Mouse (Mus musculus) gonadal fat pad, adult 2 months (tissue): ENCODE measurements at regions not wholly inside any gene's neighbourhood (a gene's known extent, or its start where the extent isn't known, plus 50 kb on each side); places are given as distances from the start of the nearest gene placed in this dataset.

Experiments used
- DNase-seq: peaks from one replicate; pipeline ENCODE4 v3.0.0-alpha.2; 2012; ENCODE audit warnings: low read depth

DNA sequence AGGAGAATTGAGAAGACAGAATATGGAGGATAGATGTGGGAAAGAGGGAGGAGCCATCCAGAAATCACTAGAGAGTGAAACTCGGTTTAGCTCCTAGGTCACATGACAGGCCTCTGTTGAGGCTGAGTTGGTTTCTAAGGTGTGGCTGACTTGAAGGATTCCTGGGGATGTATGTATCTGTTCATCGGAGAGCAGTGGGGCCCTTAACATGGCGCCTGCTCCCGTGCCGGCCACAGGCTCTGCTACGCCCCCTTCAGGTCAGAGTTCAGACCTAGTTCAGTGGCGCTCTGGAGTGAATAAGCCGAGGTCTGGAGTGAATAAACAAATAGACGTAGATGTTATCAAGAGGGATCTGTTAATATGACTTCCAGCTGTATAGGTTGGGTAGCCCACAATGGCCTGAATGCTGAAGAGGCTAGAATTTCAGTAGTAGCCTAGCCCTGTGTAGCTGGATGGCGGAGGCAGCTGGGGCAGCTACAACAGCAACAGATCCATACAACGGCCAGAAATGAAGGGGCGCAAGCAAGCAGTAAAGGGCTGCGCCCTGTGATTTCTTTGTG lies 239.4 kb downstream of the Gm10260 start:
- DNase-seq: no peak

DNA sequence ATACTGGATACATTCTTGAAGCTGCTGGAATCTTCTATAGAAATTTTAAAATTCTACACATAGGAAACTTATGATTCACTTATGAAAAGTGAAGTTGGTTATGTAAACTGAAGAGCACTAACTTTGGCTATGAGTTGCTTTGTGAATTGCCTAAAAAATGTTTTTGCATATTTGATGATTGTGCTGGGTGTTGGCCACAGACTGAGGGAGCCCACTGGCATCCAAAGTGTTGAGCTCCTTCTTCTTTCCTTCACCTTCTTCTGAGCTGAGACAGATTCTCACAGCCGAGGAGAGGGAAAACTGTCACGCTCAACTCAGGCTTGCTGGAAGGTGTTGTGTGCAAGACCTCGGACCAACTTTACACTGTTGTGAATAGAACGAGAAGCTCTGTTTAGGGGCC lies 243.7 kb downstream of the Gm10260 start:
- no peak for DNase-seq

DNA sequence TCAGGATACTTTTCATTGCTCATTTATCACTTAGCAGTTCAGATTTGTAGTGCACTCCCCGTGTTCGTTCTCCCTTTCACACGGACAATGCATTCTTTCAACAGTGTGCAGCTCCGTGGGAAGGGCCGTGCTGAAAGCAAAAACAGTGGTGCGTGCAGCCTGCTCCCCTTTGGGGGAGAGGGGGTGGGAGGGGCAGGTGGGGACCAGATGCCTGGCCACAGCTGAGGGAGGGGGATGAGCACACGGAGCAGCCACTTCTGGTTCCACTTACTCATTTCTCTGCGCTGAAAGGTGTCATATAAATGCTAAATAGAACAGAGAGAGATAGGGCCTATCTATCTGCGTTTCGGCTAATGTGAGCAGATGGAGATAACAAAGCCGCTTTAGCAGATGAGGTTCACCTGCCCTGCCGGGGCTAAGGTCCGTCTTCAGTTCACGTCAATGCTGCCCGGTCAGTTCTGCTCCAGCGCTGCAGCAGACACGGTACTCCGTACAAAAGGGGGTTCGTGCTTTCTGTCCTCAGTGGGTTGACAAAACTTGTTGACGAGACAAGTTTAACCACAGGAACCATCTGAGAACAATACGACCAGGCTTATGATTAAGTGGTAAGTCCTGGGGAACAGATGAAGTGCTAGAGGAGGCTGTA lies 245.9 kb downstream of the Gm10260 start:
- DNase-seq: no peak

DNA sequence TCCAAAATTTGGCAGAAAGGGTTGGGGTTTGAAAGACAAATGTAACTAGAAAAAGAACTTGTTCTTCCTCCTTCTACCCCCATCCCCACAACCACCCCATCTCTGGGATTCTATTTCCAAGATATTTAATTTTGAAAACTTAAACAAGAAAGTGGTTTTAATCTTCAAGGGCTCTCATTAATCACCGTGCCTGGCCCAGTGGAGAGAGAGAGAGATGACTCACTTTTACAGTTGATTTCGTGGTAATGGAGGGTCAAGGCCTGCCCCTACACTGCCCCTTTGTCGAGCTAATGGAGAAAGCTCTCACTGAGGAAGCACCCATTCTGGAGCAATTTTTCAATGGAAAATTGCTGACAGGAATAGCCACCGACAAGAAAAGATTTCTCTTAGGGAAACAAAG lies 247.9 kb downstream of the Gm10260 start:
- DNase-seq: no peak

DNA sequence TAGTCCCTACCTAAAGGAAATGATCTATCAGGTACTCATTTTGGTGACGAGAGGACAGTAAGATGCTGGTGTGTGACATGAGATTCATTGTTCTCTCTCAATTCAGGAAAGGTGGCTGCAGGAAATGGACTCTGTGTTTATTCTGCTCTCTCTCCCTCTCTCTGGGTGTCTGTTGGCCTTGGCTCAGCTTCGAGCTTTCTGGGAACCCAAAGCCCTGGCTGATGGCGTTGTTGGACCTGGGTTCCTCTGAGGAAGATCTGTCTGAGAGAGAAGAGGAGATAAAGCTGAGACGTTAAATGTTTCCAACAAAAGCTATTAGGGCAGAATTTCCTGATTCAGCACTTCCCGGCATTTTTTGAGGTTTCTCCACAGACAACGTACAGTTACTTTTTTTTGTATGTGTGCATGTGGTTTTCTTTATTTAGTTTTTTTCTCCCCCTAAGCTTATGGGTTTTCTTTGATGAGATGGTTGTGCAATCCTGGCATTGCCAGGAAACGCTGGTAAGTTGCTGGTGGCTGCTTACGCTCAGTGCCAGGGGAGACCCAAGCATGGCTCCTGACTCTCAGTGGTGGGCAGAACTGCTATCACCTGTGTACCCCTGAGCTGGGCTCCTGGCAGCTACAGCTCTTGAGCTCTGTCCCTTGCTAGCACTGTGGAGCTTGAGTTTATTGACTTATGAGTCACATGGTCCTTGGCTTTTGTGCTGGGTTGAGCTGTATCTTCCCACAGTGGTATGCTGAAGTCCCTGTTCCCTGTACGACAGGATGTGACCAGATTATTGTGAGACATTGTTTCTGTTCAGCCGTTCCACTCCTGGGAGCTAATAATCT lies 249.8 kb downstream of the Gm10260 start:
- DNase-seq: no peak

GRCm38 (mm10) chr13:97504949-97505348 lies 255.5 kb downstream of the Gm10260 start:
- no peak for DNase-seq

DNA sequence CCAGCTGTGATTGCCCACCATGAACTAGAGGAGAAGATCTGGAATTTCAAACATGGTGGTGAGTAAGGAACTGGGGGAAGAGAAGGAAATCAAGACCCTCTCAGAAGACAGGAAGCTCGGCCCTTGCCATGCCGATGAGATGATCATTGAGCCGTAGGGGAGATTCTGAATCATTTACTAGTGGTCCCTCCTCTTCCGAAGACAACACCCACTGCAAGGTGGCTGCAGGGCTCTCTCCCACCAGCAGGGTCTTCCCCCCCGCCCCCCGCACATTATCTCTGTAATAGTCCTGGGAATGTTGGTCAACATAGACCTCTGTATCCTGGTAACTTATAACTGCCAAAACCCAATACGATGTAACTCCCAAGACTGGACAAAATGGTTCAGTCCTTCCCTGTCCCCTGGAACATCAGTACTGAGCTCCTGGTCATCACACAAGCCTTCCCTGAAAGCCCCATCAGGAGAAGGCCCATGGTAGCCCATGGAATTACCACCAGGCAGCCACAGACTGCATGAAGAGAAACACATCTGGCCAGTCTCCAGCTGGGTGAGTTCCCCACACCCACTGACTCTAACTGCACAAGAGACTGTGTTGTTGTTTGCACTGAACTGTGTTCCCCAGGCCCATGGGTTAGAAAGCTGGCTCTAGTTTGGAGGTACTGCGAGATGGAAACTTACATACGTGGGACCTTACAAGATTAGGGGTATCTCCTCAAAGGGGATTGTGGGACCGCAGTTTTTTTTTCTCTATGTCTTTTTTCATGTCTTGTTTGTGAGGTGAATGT lies 256.3 kb downstream of the Gm10260 start:
- DNase-seq: no peak

- no peak for DNase-seq
Observed at GRCm38 (mm10) chr13:97503391-97503790, 257.0 kb downstream of the Gm10260 start.

DNA sequence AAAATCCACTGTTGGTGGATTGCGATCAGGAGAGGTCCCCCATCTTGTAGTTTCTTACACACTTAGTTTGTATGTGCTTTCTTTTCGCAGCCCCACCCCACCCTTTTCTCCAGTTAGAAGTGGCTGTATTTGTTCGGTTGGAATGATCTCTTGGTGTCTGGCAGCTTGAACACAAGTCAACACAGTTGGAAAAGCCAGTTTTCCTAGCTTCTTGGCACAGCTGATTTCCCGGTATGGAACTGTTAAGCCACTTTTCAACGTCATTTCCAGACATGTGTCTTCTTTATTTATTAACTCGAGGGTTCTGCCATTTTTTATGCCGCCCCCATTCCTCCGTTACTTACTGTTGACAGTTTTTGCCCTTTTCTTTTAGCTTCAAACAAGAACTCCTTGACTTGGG lies 259.2 kb downstream of the Enc1 start:
- DNase-seq: no peak

GRCm38 (mm10) chr13:97498981-97499380 lies 258.1 kb downstream of the Enc1 start:
- DNase-seq: no peak

DNA sequence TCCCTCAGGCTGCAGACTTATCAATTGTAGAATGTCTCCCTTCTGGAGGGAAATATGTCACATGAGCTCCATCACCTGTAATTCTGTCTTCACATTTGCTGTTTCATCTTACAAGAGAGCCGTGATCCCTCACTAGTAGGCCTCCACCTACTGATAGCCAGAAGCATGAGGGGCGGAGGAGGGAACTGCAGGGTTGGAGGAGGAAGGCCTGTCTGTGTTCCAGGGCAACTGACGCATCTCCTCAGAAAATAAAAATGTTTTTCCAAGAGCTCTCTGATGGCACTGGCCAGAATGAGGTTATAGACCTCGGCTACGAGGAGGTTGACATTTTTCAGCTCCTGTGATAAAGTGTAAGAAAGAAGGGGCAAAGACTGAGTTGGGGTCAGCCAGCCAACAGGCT lies 257.0 kb downstream of the Enc1 start:
- DNase-seq: no peak

GRCm38 (mm10) chr13:97494770-97495169 lies 253.9 kb downstream of the Enc1 start:
- no peak for DNase-seq

- no peak for DNase-seq
Observed at GRCm38 (mm10) chr13:97493836-97494235, 252.9 kb downstream of the Enc1 start.

GRCm38 (mm10) chr13:97492958-97493735 lies 252.2 kb downstream of the Enc1 start:
- no peak for DNase-seq

DNA sequence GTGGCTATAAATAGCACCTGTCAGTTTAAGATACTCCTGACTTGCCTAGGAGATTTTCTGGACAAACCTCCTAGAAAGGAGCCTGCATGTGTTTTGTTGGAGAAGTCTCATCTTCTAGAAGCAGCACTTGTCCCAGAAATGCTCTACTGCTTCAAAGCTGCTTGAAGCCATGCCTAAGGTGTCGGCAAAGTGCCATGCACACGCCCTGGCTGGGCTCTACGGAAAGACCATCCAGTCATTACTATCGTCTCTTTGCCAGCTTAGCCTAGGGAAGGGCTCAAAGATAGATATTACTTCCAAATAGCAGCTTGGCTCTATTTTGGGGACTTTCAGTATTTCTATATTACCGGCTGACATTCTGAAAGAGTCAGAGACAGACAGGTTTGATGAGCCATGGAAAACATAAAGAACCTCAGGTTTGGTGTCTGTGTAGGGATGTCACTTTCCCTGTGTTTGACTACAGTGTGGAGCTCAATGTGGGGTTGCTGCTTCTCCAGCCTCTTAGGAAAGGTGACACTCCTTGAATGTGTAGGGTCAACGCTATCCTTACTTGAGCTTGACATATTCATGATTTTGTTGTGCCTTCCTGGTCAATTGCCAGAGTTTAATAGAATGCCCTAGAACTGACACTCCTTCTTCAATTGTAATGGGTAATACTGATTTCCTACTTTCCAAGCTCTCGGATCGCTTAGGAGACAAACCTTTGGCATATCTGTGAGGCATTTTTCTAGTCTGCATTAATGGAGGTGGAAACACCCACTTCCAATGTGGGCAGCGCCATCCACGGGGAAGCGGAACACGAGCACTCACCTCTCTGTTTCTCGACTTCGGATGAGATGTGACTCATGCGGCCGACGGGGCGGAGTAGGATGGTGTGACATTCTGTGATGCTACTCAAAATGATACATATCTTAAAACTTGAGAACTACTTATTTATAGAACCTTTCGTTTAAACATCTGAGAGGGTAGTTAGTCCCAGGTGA lies 251.3 kb downstream of the Enc1 start:
- no peak for DNase-seq

- DNase-seq: no peak
Observed at GRCm38 (mm10) chr13:97490131-97490530, 249.2 kb downstream of the Enc1 start.

DNA sequence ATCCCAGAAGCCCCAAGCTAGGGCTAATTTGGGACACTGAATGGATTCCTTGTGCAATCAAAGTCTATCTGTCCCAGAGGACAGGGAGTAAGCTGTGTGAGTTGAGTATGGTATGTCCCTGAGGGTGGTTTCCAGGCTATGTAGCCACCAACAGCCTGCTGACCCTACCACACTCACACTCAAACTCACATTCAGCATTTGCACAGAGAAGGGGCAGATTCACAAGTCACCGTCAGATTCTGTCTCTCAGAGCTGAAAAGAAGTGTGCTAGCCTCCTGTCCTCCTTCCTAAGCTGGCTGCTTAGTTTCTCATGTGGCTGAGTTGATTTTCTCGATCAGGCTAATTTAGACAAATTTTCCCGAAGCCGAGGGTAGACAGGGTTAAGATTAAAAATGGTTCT lies 248.8 kb downstream of the Enc1 start:
- DNase-seq: no peak

DNA sequence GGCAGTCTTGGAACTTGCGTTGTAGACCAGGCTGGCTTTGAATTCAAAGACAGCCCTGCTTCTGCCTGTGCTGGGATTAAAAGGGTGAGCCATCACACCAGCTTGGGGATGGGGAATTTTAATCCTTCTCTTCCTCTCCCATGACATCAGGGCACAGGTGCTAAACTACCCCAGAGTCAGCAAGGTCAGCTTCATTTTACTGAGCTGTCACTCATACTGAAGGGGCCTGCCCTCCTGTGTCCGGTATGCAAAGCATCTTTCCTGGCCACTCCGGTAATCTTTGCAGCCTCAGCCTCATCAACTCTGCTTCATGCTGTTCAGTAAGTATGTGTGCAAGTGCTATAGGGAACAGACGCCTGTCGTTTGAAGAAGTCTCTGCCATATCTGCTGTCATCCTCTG lies 248.1 kb downstream of the Enc1 start:
- no peak for DNase-seq

- DNase-seq: no peak
Observed at GRCm38 (mm10) chr13:97488518-97488917, 247.6 kb downstream of the Enc1 start.

GRCm38 (mm10) chr13:97487746-97488473 lies 247.0 kb downstream of the Enc1 start:
- DNase-seq: no peak
